Mouse (Mus musculus): ENCODE data around the gene Zfp334. TPM values are rescaled to one million over a fixed set of nuclear protein-coding genes. Genes with fewer than 3 reads are reported as not detected.

Gene Zfp334
- polyA plus RNA-seq, 1 experiment from 2014 or later: 3.6 TPM

GRCm38 (mm10) chr2:165387370-165387769 is 689 bp downstream of the Zfp334 start:
- 7% methylated on average over 4 of the region's 4 CpGs for WGBS
- Histone ChIP-seq H3K27me3 (ENCODE audit: insufficient read depth, low read length) (no peaks in the 10 kb centered on the region), H3K4me2 (ENCODE audit: low read length) (peak overlapping the region; percentile 93), H3K36me3 (ENCODE audit: insufficient read depth, low read length) (peaks cover 32% of the 10 kb centered on the region), H3K4me1 (replicated peaks; ENCODE audit: insufficient read depth, low read length) (0 out of 2 replicates have a peak, but pooled peaks cover 5% of the 10 kb centered on the region), H3K4me3 (replicated peaks; ENCODE audit: low read depth, low read length) (peak overlapping the region; percentile 74), H3K9ac (ENCODE audit: low read depth, low read length) (peak overlapping the region; percentile 86), H3K27ac (peak overlapping the region; percentile 81), H3K9me3 (replicated peaks; ENCODE audit: low read length) (no peaks in the 10 kb centered on the region)
- DNase-seq (ENCODE audit: low spot score) (peak; percentile 47), ATAC-seq (replicated peaks; ENCODE audit: low FRiP score, low read depth) (no peak)
- no peak for TF ChIP-seq CTCF (IDR thresholded peaks at IDR 0.05; ENCODE audit: low read depth)

GRCm38 (mm10) chr2:165380050-165380449 is 8.0 kb downstream of the Zfp334 start:
- no peak overlapping the region for H3K4me3 ChIP-seq (replicated peaks; ENCODE audit: low read depth, low read length)
- no peaks in the 10 kb centered on the region for H3K4me1 ChIP-seq (replicated peaks; ENCODE audit: insufficient read depth, low read length)
- no peak for ATAC-seq (replicated peaks; ENCODE audit: low FRiP score, low read depth)
- peaks cover 73% of the 10 kb centered on the region for H3K36me3 ChIP-seq (ENCODE audit: insufficient read depth, low read length)
- no peaks in the 10 kb centered on the region for H3K27me3 ChIP-seq (ENCODE audit: insufficient read depth, low read length)
- H3K9me3 ChIP-seq (replicated peaks; ENCODE audit: low read length): peaks cover 7% of the 10 kb centered on the region
- no peak for TF ChIP-seq CTCF (IDR thresholded peaks at IDR 0.05; ENCODE audit: low read depth)
- no peak for DNase-seq (ENCODE audit: low spot score)
- H3K9ac ChIP-seq (ENCODE audit: low read depth, low read length): no peak overlapping the region
- no peak overlapping the region for H3K4me2 ChIP-seq (ENCODE audit: low read length)
- no peak overlapping the region for H3K27ac ChIP-seq
- WGBS: 96% methylated on average over 25 of the region's 25 CpGs

- no peak overlapping the region for H3K27ac ChIP-seq
- no peak for DNase-seq (ENCODE audit: low spot score)
- H3K9ac ChIP-seq (ENCODE audit: low read depth, low read length): no peak overlapping the region
- no peak for TF ChIP-seq CTCF (IDR thresholded peaks at IDR 0.05; ENCODE audit: low read depth)
- H3K36me3 ChIP-seq (ENCODE audit: insufficient read depth, low read length): peaks cover 37% of the 10 kb centered on the region
- ATAC-seq (replicated peaks; ENCODE audit: low FRiP score, low read depth): no peak
- no peaks in the 10 kb centered on the region for H3K4me1 ChIP-seq (replicated peaks; ENCODE audit: insufficient read depth, low read length)
- no peak overlapping the region for H3K4me3 ChIP-seq (replicated peaks; ENCODE audit: low read depth, low read length)
- H3K27me3 ChIP-seq (ENCODE audit: insufficient read depth, low read length): no peaks in the 10 kb centered on the region
- H3K9me3 ChIP-seq (replicated peaks; ENCODE audit: low read length): peaks cover 2% of the 10 kb centered on the region; the same call in 1 of the 2 replicates
- WGBS: 85% methylated on average over 4 of the region's 4 CpGs
- H3K4me2 ChIP-seq (ENCODE audit: low read length): no peak overlapping the region
Observed at GRCm38 (mm10) chr2:165376001-165376400, 12.1 kb downstream of the Zfp334 start.

GRCm38 (mm10) chr2:165375478-165375877 is 12.6 kb downstream of the Zfp334 start:
- no peak overlapping the region for H3K9ac ChIP-seq (ENCODE audit: low read depth, low read length)
- H3K4me2 ChIP-seq (ENCODE audit: low read length): no peak overlapping the region
- no peak for ATAC-seq (replicated peaks; ENCODE audit: low FRiP score, low read depth)
- peaks cover 31% of the 10 kb centered on the region for H3K36me3 ChIP-seq (ENCODE audit: insufficient read depth, low read length)
- no peaks in the 10 kb centered on the region for H3K27me3 ChIP-seq (ENCODE audit: insufficient read depth, low read length)
- DNase-seq (ENCODE audit: low spot score): no peak
- no peak for TF ChIP-seq CTCF (IDR thresholded peaks at IDR 0.05; ENCODE audit: low read depth)
- no peaks in the 10 kb centered on the region for H3K4me1 ChIP-seq (replicated peaks; ENCODE audit: insufficient read depth, low read length)
- no peak overlapping the region for H3K27ac ChIP-seq
- no peak overlapping the region for H3K4me3 ChIP-seq (replicated peaks; ENCODE audit: low read depth, low read length)
- H3K9me3 ChIP-seq (replicated peaks; ENCODE audit: low read length): no peaks in the 10 kb centered on the region
- 88% methylated on average over 5 of the region's 5 CpGs for WGBS

- Histone ChIP-seq H3K27ac (no peak overlapping the region), H3K9me3 (replicated peaks; ENCODE audit: low read length) (no peaks in the 10 kb centered on the region), H3K4me1 (replicated peaks; ENCODE audit: insufficient read depth, low read length) (no peaks in the 10 kb centered on the region; the same call in 1 of the 2 replicates), H3K4me3 (replicated peaks; ENCODE audit: low read depth, low read length) (no peak overlapping the region), H3K36me3 (ENCODE audit: insufficient read depth, low read length) (no peaks in the 10 kb centered on the region; the same call in 1 of the 2 replicates), H3K27me3 (ENCODE audit: insufficient read depth, low read length) (no peaks in the 10 kb centered on the region), H3K4me2 (ENCODE audit: low read length) (no peak overlapping the region), H3K9ac (ENCODE audit: low read depth, low read length) (no peak overlapping the region)
- no peak for TF ChIP-seq CTCF (IDR thresholded peaks at IDR 0.05; ENCODE audit: low read depth)
- no peak for DNase-seq (ENCODE audit: low spot score)
- no peak for ATAC-seq (replicated peaks; ENCODE audit: low FRiP score, low read depth)
- 26% methylated on average over 3 of the region's 3 CpGs for WGBS
Observed at GRCm38 (mm10) chr2:165371066-165371465, 17.0 kb downstream of the Zfp334 start.

- DNase-seq (ENCODE audit: low spot score) (no peak), ATAC-seq (replicated peaks; ENCODE audit: low FRiP score, low read depth) (no peak)
- H3K27ac ChIP-seq: no peak overlapping the region
- no peaks in the 10 kb centered on the region; the same call in 1 of the 2 replicates for H3K36me3 ChIP-seq (ENCODE audit: insufficient read depth, low read length)
- no peak overlapping the region for H3K9ac ChIP-seq (ENCODE audit: low read depth, low read length)
- H3K4me2 ChIP-seq (ENCODE audit: low read length): no peak overlapping the region
- no peaks in the 10 kb centered on the region for H3K27me3 ChIP-seq (ENCODE audit: insufficient read depth, low read length)
- TF ChIP-seq CTCF (IDR thresholded peaks at IDR 0.05; ENCODE audit: low read depth): no peak
- no peaks in the 10 kb centered on the region for H3K9me3 ChIP-seq (replicated peaks; ENCODE audit: low read length)
- no peak overlapping the region for H3K4me3 ChIP-seq (replicated peaks; ENCODE audit: low read depth, low read length)
- no peaks in the 10 kb centered on the region; the same call in 1 of the 2 replicates for H3K4me1 ChIP-seq (replicated peaks; ENCODE audit: insufficient read depth, low read length)
- WGBS: 78% methylated on average over 3 of the region's 3 CpGs
Observed at GRCm38 (mm10) chr2:165370348-165370747, 17.7 kb downstream of the Zfp334 start.

GRCm38 (mm10) chr2:165368496-165368895 is 19.6 kb downstream of the Zfp334 start, which contains the start of gene Zfp663:
Gene Zfp663, minus strand, starts transcription at chr2:165368729.
- Histone ChIP-seq H3K4me3 (replicated peaks; ENCODE audit: low read depth, low read length) (peak within 1 kb of the TSS; percentile 6; the same call in 1 of the 2 replicates), H3K36me3 (ENCODE audit: insufficient read depth, low read length) (no peaks in the 10 kb centered on the region), H3K4me1 (replicated peaks; ENCODE audit: insufficient read depth, low read length) (no peaks in the 10 kb centered on the region; the same call in 1 of the 2 replicates), H3K27ac (no peak within 1 kb of the TSS), H3K27me3 (ENCODE audit: insufficient read depth, low read length) (no peaks in the 10 kb centered on the region), H3K9ac (ENCODE audit: low read depth, low read length) (no peak within 1 kb of the TSS), H3K9me3 (replicated peaks; ENCODE audit: low read length) (no peaks in the 10 kb centered on the region), H3K4me2 (ENCODE audit: low read length) (peak within 1 kb of the TSS; percentile 46)
- no peak for TF ChIP-seq CTCF (IDR thresholded peaks at IDR 0.05; ENCODE audit: low read depth)
- ATAC-seq (replicated peaks; ENCODE audit: low FRiP score, low read depth): no peak
- no peak for DNase-seq (ENCODE audit: low spot score)
- under 1% methylated on average over 27 of the region's 27 CpGs for WGBS

All from kidney, postnatal 0 days (tissue).